Mouse (Mus musculus) C2C12 (cell line): ENCODE data around the gene Rsl24d1. TPM values are rescaled to one million over a fixed set of nuclear protein-coding genes. Genes with fewer than 3 reads are reported as not detected.

Experiments used
- H3K27me3 ChIP-seq: one replicate; pipeline ENCODE4 v1.6.1; 2011; ENCODE audit not compliant: control insufficient read depth, insufficient read depth, insufficient read length
- H3K36me3 ChIP-seq: one replicate; pipeline ENCODE4 v1.6.1; 2011; ENCODE audit not compliant: control insufficient read depth, insufficient read depth
- H3K4me3 ChIP-seq: one replicate; pipeline ENCODE4 v1.5.1; 2011; ENCODE audit warnings: mild to moderate bottlenecking, control low read depth; ENCODE audit not compliant: poor library complexity, insufficient read depth, severe bottlenecking
- H3K79me2 ChIP-seq: one replicate; pipeline ENCODE4 v1.6.1; 2011; ENCODE audit not compliant: control insufficient read depth, insufficient read depth
- H3K79me3 ChIP-seq: one replicate; pipeline ENCODE4 v1.6.1; 2011; ENCODE audit warnings: low read depth, control low read depth
- H3ac ChIP-seq: one replicate; pipeline ENCODE3; 2011; ENCODE audit warnings: low read depth; ENCODE audit not compliant: control insufficient read depth, insufficient read length
- CEBPB ChIP-seq: IDR thresholded peaks from one replicate; pipeline ENCODE4 v1.6.1; 2011; ENCODE audit warnings: low read depth, mild to moderate bottlenecking, control low read depth, moderate library complexity
- CTCF ChIP-seq: IDR thresholded peaks from one replicate; pipeline ENCODE4 v1.5.1; 2011; ENCODE audit not compliant: control insufficient read depth, insufficient read depth, insufficient read length
- FOSL1 ChIP-seq: IDR thresholded peaks from one replicate; pipeline ENCODE4 v1.8.0; 2011; ENCODE audit warnings: mild to moderate bottlenecking, low read length; ENCODE audit not compliant: poor library complexity, insufficient read depth, severe bottlenecking
- MAX ChIP-seq: IDR thresholded peaks from one replicate; pipeline ENCODE4 v1.6.1; 2011; ENCODE audit warnings: mild to moderate bottlenecking, control low read depth
- MYOD1 ChIP-seq: IDR thresholded peaks from one replicate; pipeline ENCODE4 v1.6.1; 2011; ENCODE audit warnings: low read depth; ENCODE audit not compliant: control insufficient read depth, insufficient read length
- MYOG ChIP-seq: IDR thresholded peaks from one replicate; pipeline ENCODE4 v1.6.1; 2011; ENCODE audit not compliant: control insufficient read depth, insufficient read length; ENCODE audit errors: extremely low read depth
- USF1 ChIP-seq: IDR thresholded peaks from one replicate; pipeline ENCODE4 v1.6.1; 2011; ENCODE audit warnings: low read depth, mild to moderate bottlenecking, control low read depth, moderate library complexity
- polyA plus RNA-seq: library from polyadenylated mRNA; unstranded; fragments of >200 nt; fragmentation: generic; extraction: Trizol; gene quantifications from one replicate; pipeline ENCODE4 v1.2.1, GENCODE M21; 2012; ENCODE audit warnings: missing spikeins

The Rsl24d1 gene
- polyA plus RNA-seq, 1 experiment, result 62.5 TPM

DNA sequence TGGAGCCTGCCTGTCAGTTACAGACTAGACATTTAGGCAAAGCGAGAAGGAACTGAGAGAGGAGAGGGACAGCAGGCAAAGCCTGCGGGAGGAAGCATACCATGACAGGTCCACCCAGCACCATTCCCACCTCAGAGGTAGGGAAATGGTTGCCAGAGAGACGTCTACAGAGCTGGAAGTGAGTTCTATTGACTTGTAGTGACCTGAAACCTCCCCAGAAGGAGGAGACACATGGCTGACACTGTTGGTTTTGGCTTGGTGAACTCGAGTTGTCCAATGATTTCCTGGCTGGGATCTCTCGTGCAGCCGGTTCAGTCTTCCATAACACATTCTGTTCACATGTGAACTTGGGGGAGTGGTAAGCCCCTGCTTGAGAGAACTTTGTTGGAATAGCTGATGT lies 29.3 kb upstream of the Rsl24d1 start:
- no peaks in the 10 kb centered on the region for H3K36me3 ChIP-seq
- no peaks in the 10 kb centered on the region for H3K79me2 ChIP-seq
- H3ac ChIP-seq, result no peak overlapping the region
- H3K79me3 ChIP-seq, result no peaks in the 10 kb centered on the region
- H3K4me3 ChIP-seq, result no peak overlapping the region
- no peak for TF ChIP-seq MYOG
- TF ChIP-seq FOSL1, result no peak
- TF ChIP-seq CEBPB, result no peak
- no peak for TF ChIP-seq USF1
- no peak for TF ChIP-seq CTCF
- TF ChIP-seq MAX, result no peak
- no peak for TF ChIP-seq MYOD1
- H3K27me3 ChIP-seq, result peaks cover 20% of the 10 kb centered on the region

DNA sequence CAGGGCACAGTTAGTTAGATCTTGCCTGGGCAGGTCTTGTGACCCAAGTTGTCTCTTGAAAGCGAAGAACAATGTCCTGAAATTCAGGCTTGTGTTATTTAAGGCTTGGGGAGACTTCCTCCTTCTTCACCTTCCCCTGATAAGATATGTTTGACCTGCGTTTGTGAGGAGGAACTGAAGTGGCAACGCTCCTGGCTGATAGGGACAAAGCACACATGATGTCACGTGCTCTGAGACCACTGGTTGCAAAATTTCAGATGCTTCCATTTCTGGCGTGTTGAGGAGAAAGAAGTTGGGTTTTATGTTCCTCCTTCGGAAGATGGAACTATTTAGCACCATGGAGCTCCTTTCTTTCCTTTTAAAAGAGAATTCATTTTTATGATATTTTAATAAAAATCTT lies 27.4 kb upstream of the Rsl24d1 start:
- Histone ChIP-seq H3K27me3 (peaks cover 31% of the 10 kb centered on the region), H3ac (no peak overlapping the region), H3K4me3 (no peak overlapping the region), H3K79me3 (no peaks in the 10 kb centered on the region), H3K36me3 (no peaks in the 10 kb centered on the region), H3K79me2 (no peaks in the 10 kb centered on the region)
- no peak for TF ChIP-seq FOSL1
- no peak for TF ChIP-seq CEBPB
- no peak for TF ChIP-seq MYOD1
- TF ChIP-seq MYOG, result no peak
- no peak for TF ChIP-seq USF1
- no peak for TF ChIP-seq MAX
- no peak for TF ChIP-seq CTCF

DNA sequence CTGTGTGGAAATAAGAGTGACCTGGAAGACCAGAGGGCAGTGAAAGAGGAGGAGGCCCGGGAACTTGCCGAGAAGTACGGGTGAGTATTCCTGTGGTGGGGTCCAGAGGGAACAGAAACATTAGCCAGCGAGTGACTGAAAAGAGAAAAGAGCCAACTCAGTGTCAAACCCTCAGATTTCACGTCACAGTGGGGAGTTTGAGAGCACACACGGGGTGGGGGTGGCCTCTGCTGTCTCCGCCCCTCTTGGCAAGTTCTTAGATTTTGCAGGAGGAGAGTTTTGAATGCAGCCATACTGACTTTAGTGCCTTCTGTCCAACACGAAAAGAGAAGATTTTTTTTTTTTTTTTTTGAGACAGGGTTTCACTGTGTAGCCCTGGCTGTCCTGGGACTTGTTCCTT lies 26.1 kb upstream of the Rsl24d1 start:
- TF ChIP-seq FOSL1, result no peak
- no peak for TF ChIP-seq CEBPB
- TF ChIP-seq USF1, result no peak
- TF ChIP-seq CTCF, result no peak
- no peak for TF ChIP-seq MYOG
- TF ChIP-seq MYOD1, result no peak
- no peak for TF ChIP-seq MAX
- H3ac ChIP-seq, result no peak overlapping the region
- no peaks in the 10 kb centered on the region for H3K79me3 ChIP-seq

DNA sequence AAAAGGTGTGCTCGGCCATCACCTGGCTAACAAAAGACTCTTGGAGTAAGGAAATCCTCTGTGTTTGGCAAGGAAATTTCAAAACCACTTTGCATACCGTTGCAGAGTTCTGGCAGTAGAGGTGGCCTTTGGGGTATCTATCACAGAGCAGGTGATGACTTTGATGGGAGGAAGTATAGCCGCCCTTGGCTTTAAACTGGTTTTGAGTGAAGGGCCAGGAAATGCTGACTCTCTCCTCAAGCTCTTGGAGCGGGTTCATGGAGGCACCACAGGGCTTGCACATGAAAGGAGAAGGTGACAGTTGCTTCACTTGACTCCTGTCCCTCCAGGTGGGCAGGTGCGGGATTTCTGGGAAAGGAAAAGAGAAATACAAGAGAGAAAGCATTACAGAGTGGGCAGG lies 25.6 kb upstream of the Rsl24d1 start:
- no peaks in the 10 kb centered on the region for H3K36me3 ChIP-seq
- TF ChIP-seq MYOG (no peak), CTCF (no peak), FOSL1 (no peak), USF1 (no peak)
- H3K79me2 ChIP-seq, result no peaks in the 10 kb centered on the region

More for the DNA sequence above, 26.1 kb upstream of the Rsl24d1 start:
- no peak overlapping the region for H3K4me3 ChIP-seq
- H3K36me3 ChIP-seq, result no peaks in the 10 kb centered on the region
- H3K27me3 ChIP-seq, result peaks cover 30% of the 10 kb centered on the region
- no peaks in the 10 kb centered on the region for H3K79me2 ChIP-seq

DNA sequence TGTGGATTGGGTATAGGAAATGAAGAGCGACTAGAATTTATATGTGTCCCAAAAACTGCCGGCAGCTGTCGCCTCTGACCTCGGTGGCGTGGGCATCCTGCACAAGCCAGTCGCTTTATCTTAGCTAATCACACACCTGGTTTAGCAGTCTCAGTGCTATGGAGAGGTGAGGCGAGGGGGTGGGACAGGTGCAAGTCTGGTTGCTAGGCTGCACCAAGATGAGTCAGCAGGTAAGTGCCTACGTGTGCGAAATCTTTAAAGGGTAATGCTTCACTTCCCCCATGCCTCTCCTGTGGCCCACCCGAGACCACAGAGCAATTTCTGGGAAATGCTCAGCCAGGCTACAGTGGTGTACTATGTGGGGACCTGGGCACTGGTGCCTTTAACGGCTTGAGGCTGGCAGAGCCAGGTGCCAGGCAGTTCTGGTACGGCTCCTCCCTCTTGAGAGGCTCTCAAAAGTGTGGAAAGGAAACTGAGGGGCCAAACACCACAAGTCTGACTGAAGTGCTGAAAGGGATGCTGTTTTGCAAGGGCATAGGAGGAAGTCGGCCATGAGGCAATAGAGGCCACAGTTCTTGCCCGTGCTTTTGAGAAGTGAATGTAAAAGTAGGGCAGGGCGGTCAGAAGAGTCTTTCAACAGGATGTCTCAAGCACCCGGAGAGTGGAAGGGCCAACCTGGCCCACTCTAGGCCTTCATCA lies 23.9 kb upstream of the Rsl24d1 start:
- no peaks in the 10 kb centered on the region for H3K79me2 ChIP-seq
- no peaks in the 10 kb centered on the region for H3K79me3 ChIP-seq
- H3K4me3 ChIP-seq, result no peak overlapping the region
- no peak for TF ChIP-seq MAX
- no peak for TF ChIP-seq CTCF
- no peak for TF ChIP-seq CEBPB
- no peak for TF ChIP-seq MYOD1
- no peak for TF ChIP-seq USF1
- no peak for TF ChIP-seq MYOG
- no peak for TF ChIP-seq FOSL1
- peaks cover 29% of the 10 kb centered on the region for H3K27me3 ChIP-seq
- no peaks in the 10 kb centered on the region for H3K36me3 ChIP-seq
- H3ac ChIP-seq, result no peak overlapping the region

More for the DNA sequence above, 25.6 kb upstream of the Rsl24d1 start:
- no peak overlapping the region for H3K4me3 ChIP-seq
- H3ac ChIP-seq, result no peak overlapping the region
- no peaks in the 10 kb centered on the region for H3K79me3 ChIP-seq
- H3K27me3 ChIP-seq, result peaks cover 25% of the 10 kb centered on the region
